Mouse (Mus musculus) midbrain, embryonic 16.5 days (tissue): ENCODE measurements at regions not wholly inside any gene's neighbourhood (a gene's known extent, or its start where the extent isn't known, plus 50 kb on each side); places are given as distances from the start of the nearest gene placed in this dataset.

Experiments
- ATAC-seq: fragments of 200-750 bp; cut with Nextera tagmentation; 2 replicates; pipeline ENCODE4 v1.8.0; 2017; ENCODE audit warnings: moderate TSS enrichment
- H3K27ac ChIP-seq: fragments of 300-500 bp; sonication (generic); 2 replicates; pipeline ENCODE4 v1.5.1; 2014; ENCODE audit warnings: mild to moderate bottlenecking, low read length, mixed read lengths
- H3K27me3 ChIP-seq: fragments of 300-500 bp; sonication (generic); 2 replicates; pipeline ENCODE4 v1.6.1; 2014; ENCODE audit warnings: low read depth, low read length, mixed read lengths; ENCODE audit not compliant: control insufficient read depth, insufficient read depth
- H3K36me3 ChIP-seq: fragments of 300-500 bp; sonication (generic); 2 replicates; pipeline ENCODE4 v1.6.1; 2014; ENCODE audit warnings: mild to moderate bottlenecking, low read length, moderate library complexity, mixed read lengths; ENCODE audit not compliant: control insufficient read depth, insufficient read depth
- H3K4me1 ChIP-seq: fragments of 300-500 bp; sonication (generic); 2 replicates; pipeline ENCODE4 v1.6.1; 2014; ENCODE audit warnings: mild to moderate bottlenecking, low read length, mixed read lengths; ENCODE audit not compliant: control insufficient read depth, insufficient read depth
- H3K4me2 ChIP-seq: fragments of 300-500 bp; sonication (generic); 2 replicates; pipeline ENCODE4 v1.6.1; 2014; ENCODE audit warnings: mild to moderate bottlenecking, low read length, mixed read lengths
- H3K4me3 ChIP-seq: fragments of 300-500 bp; sonication (generic); 2 replicates; pipeline ENCODE4 v1.5.1; 2014; ENCODE audit warnings: low read depth, mild to moderate bottlenecking, low read length, moderate library complexity, mixed read lengths
- H3K9ac ChIP-seq: fragments of 300-500 bp; sonication (generic); 2 replicates; pipeline ENCODE4 v1.6.1; 2014; ENCODE audit warnings: low read depth, low read length, mixed read lengths
- H3K9me3 ChIP-seq: fragments of 300-500 bp; sonication (generic); replicated peaks from 2 replicates; pipeline ENCODE4 v1.6.1; 2014; ENCODE audit warnings: mild to moderate bottlenecking, low read length, mixed read lengths; ENCODE audit not compliant: control insufficient read depth, poor library complexity, severe bottlenecking
- WGBS: fragments of 180-500 bp; shearing (Covaris S2); extraction: QIAGEN DNeasy Blood & Tissue Kit; methylation state at CpG from one replicate; pipeline ENCODE4 v1.1.7; 2014; 5-methylcytosine and 5-hydroxymethylcytosine counted together

GRCm38 (mm10) chr2:168842261-168842740 is 74.6 kb upstream of the Sall4 start:
- Histone ChIP-seq H3K36me3 (no peaks in the 10 kb centered on the region), H3K4me1 (peaks cover 21% of the 10 kb centered on the region), H3K4me3 (no peak overlapping the region), H3K9me3 (no peaks in the 10 kb centered on the region), H3K27ac (no peak overlapping the region), H3K9ac (no peak overlapping the region), H3K4me2 (peak overlapping the region; percentile 38), H3K27me3 (peaks cover 10% of the 10 kb centered on the region)
- WGBS: 10% methylated on average over 15 of the region's 15 CpGs
- ATAC-seq: no peak

- WGBS: 2% methylated on average over 11 of the region's 11 CpGs
- no peaks in the 10 kb centered on the region for H3K9me3 ChIP-seq
- H3K9ac ChIP-seq: no peak overlapping the region
- peaks cover 10% of the 10 kb centered on the region for H3K27me3 ChIP-seq
- H3K4me1 ChIP-seq: peaks cover 24% of the 10 kb centered on the region
- no peak overlapping the region for H3K4me3 ChIP-seq
- H3K4me2 ChIP-seq: peak overlapping the region; percentile 38
- no peak for ATAC-seq
- H3K36me3 ChIP-seq: no peaks in the 10 kb centered on the region
- H3K27ac ChIP-seq: no peak overlapping the region
These were observed 73.9 kb upstream of the Sall4 start for GRCm38 (mm10) chr2:168841713-168842045.

- WGBS: 10% methylated on average over 19 of the region's 19 CpGs
- Histone ChIP-seq H3K4me2 (no peak overlapping the region; the same call in 1 of the 2 replicates), H3K9me3 (no peaks in the 10 kb centered on the region), H3K4me3 (no peak overlapping the region), H3K4me1 (peaks cover 24% of the 10 kb centered on the region), H3K27me3 (peaks cover 10% of the 10 kb centered on the region), H3K27ac (no peak overlapping the region), H3K36me3 (no peaks in the 10 kb centered on the region), H3K9ac (no peak overlapping the region)
- no peak for ATAC-seq
These were observed 73.3 kb upstream of the Sall4 start for GRCm38 (mm10) chr2:168840853-168841712.

GRCm38 (mm10) chr2:168839811-168840655 is 72.3 kb upstream of the Sall4 start:
- Histone ChIP-seq H3K27ac (peak overlapping the region; percentile 70), H3K4me3 (peak overlapping the region; percentile 9; the same call in 1 of the 2 replicates), H3K4me2 (peak overlapping the region; percentile 50), H3K36me3 (no peaks in the 10 kb centered on the region), H3K9me3 (no peaks in the 10 kb centered on the region), H3K9ac (peak overlapping the region; percentile 11; the same call in 1 of the 2 replicates), H3K27me3 (peaks cover 10% of the 10 kb centered on the region), H3K4me1 (peaks cover 24% of the 10 kb centered on the region)
- peak; percentile 66 for ATAC-seq
- WGBS: 3% methylated on average over 24 of the region's 24 CpGs

- no peak overlapping the region for H3K4me2 ChIP-seq
- 10% methylated on average over 6 of the region's 6 CpGs for WGBS
These were observed 71.5 kb upstream of the Sall4 start for GRCm38 (mm10) chr2:168839221-168839620.

GRCm38 (mm10) chr2:168838681-168839080 is 70.9 kb upstream of the Sall4 start:
- Histone ChIP-seq H3K4me2 (no peak overlapping the region), H3K4me3 (no peak overlapping the region), H3K4me1 (peaks cover 24% of the 10 kb centered on the region), H3K36me3 (no peaks in the 10 kb centered on the region), H3K9ac (no peak overlapping the region), H3K27me3 (peaks cover 10% of the 10 kb centered on the region), H3K9me3 (no peaks in the 10 kb centered on the region), H3K27ac (no peak overlapping the region)
- 3% methylated on average over 12 of the region's 12 CpGs for WGBS
- no peak for ATAC-seq

More at GRCm38 (mm10) chr2:168839221-168839620, 71.5 kb upstream of the Sall4 start:
- Histone ChIP-seq H3K27me3 (peaks cover 10% of the 10 kb centered on the region), H3K27ac (no peak overlapping the region), H3K9ac (no peak overlapping the region), H3K4me3 (no peak overlapping the region), H3K4me1 (peaks cover 24% of the 10 kb centered on the region), H3K9me3 (no peaks in the 10 kb centered on the region), H3K36me3 (no peaks in the 10 kb centered on the region)
- no peak for ATAC-seq

- 19% methylated on average over 5 of the region's 5 CpGs for WGBS
- peaks cover 24% of the 10 kb centered on the region for H3K4me1 ChIP-seq
- H3K36me3 ChIP-seq: no peaks in the 10 kb centered on the region
- no peak overlapping the region for H3K4me2 ChIP-seq
- H3K9ac ChIP-seq: no peak overlapping the region
- ATAC-seq: no peak
- H3K27ac ChIP-seq: no peak overlapping the region
- H3K27me3 ChIP-seq: peaks cover 10% of the 10 kb centered on the region
- no peak overlapping the region for H3K4me3 ChIP-seq
- H3K9me3 ChIP-seq: no peaks in the 10 kb centered on the region
These were observed 70.3 kb upstream of the Sall4 start for GRCm38 (mm10) chr2:168837951-168838570.

- no peak for ATAC-seq
- Histone ChIP-seq H3K27me3 (no peaks in the 10 kb centered on the region), H3K4me2 (no peak overlapping the region), H3K36me3 (no peaks in the 10 kb centered on the region), H3K9me3 (no peaks in the 10 kb centered on the region), H3K4me1 (peaks cover 8% of the 10 kb centered on the region), H3K9ac (no peak overlapping the region), H3K4me3 (no peak overlapping the region), H3K27ac (no peak overlapping the region)
- WGBS: 97% methylated on average over 3 of the region's 3 CpGs
These were observed 67.0 kb upstream of the Sall4 start for GRCm38 (mm10) chr2:168834771-168835170.
